Mouse (Mus musculus) brain, embryonic 14.5 days (tissue): ENCODE data around the gene Galr2.

Experiments
- CTCF ChIP-seq: fragments of 200-500 bp; IDR thresholded peaks from 2 replicates; pipeline ENCODE4 v1.5.1; 2012; ENCODE audit warnings: inconsistent platforms, mild to moderate bottlenecking, moderate library complexity, borderline replicate concordance; ENCODE audit not compliant: insufficient read depth, insufficient read length; ENCODE audit errors: extremely low read depth
- POLR2A ChIP-seq: fragments of 200-500 bp; IDR thresholded peaks from 2 replicates; pipeline ENCODE4 v1.6.1; 2012; ENCODE audit warnings: mild to moderate bottlenecking, inconsistent platforms, borderline replicate concordance; ENCODE audit not compliant: poor library complexity, insufficient read depth, insufficient read length, severe bottlenecking; ENCODE audit errors: extremely low read depth

- TF ChIP-seq POLR2A (no peak), CTCF (no peak)
Observed at GRCm38 (mm10) chr11:116280751-116281663, at the start of gene Galr2.
